Mouse (Mus musculus): ENCODE measurements around the gene Slc25a44. TPM values are rescaled to one million over a fixed set of nuclear protein-coding genes. Genes with fewer than 3 reads are reported as not detected.

Gene Slc25a44
- polyA plus RNA-seq, 1 experiment, result 57.6 TPM

DNA sequence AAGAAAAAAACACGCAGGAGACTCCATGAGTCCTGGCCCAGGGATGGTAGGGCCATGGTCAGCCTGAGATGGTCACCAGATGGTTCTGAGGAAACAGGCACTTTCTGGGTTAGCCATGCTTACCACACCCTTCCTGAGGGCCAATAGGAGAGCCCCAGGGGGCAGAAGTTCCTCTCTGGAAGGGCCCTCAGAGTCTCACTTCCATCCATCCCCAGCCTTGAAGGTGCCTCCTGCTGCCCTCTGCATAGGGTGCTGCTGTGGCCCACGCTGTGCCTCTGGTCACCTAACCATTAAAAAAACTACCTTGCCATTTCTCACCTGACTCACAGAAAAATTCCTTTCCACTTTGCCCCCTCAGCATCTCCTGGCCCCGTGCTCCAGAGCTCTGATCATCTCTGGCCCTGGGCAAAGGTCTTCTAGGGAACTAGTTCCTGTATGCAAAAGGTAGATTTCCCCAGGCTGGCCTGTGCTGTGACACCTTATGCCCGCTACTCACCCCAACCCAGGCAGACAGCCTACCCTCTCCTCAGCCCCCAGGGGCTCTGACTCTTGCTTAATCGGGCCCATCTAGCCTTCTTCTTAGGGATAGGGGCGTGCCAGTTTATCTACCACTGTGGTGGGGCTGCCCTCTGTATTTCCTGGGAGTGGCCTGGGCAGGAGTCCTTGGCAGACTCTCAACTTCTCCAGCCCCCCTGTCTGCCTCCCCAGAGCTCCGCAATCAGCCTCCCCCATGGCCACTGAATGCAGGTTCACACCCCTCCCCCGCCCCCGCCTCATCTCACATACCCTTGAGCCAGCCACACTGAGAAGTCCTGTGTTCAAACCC lies 30.0 kb upstream of the Slc25a44 start:
- Histone ChIP-seq H3K27ac (ENCODE audit: insufficient read depth, low read length) (no peak overlapping the region), H3K4me1 (ENCODE audit: control insufficient read depth, insufficient read depth, low read length) (peaks cover 22% of the 10 kb centered on the region), H3K4me3 (replicated peaks; ENCODE audit: insufficient read depth, low read depth, low read length) (no peak overlapping the region), H3K27me3 (ENCODE audit: control insufficient read depth, insufficient read depth, low read length) (no peaks in the 10 kb centered on the region)
- TF ChIP-seq CTCF (IDR thresholded peaks at IDR 0.05; ENCODE audit: borderline replicate concordance, insufficient read depth, low read depth, low read length) (no peak), POLR2A (IDR thresholded peaks at IDR 0.05; ENCODE audit: borderline replicate concordance, insufficient read depth, low read length) (no peak)
- 66% methylated on average over 9 of the region's 9 CpGs for WGBS
- DNase-seq, result no peak

DNA sequence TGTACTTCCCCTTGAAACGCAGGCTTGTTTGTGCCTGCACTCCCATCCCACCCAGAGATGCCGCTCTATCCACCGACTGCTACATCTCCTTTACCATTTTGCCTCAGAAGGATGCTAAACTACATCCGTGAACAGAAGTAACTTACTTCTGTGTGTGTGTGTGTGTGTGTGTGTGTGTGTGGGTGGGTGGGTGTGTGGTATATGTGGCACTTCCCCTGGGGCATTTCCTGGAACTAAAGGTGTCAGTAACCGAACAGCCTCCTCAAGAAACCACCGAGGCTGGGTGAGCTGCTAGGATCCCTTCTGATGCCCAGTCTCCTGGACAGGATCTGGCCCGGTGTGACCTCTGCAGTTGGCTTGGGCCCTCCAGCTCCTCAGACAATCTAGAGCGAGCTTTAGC lies 29.0 kb upstream of the Slc25a44 start:
- Histone ChIP-seq H3K4me1 (ENCODE audit: control insufficient read depth, insufficient read depth, low read length) (peaks cover 29% of the 10 kb centered on the region), H3K4me3 (replicated peaks; ENCODE audit: insufficient read depth, low read depth, low read length) (no peak overlapping the region), H3K27me3 (ENCODE audit: control insufficient read depth, insufficient read depth, low read length) (no peaks in the 10 kb centered on the region), H3K27ac (ENCODE audit: insufficient read depth, low read length) (no peak overlapping the region)
- TF ChIP-seq POLR2A (IDR thresholded peaks at IDR 0.05; ENCODE audit: borderline replicate concordance, insufficient read depth, low read length) (no peak), CTCF (IDR thresholded peaks at IDR 0.05; ENCODE audit: borderline replicate concordance, insufficient read depth, low read depth, low read length) (no peak)
- DNase-seq, result no peak
- 87% methylated on average over 8 of the region's 8 CpGs for WGBS

DNA sequence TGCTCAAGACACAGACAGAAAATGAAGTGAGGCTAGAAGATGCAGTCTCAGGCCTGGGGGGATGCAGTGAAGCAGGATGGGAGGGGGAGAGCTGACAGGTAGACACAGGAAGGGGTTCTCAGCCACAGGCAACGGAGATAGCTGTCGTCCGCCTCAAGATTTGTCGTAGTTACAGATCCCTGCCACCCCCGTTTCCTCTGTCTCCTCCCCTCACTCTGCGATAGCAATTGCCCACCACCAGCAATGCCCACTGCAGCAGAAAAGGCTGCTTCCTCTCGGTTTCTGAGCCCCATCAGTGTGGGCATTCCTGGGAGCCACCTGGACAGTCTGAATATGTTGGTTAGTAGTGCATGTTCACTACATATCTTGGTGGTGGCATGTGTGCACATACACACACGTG lies 28.4 kb upstream of the Slc25a44 start:
- no peaks in the 10 kb centered on the region for H3K27me3 ChIP-seq (ENCODE audit: control insufficient read depth, insufficient read depth, low read length)
- DNase-seq, result no peak
- H3K4me3 ChIP-seq (replicated peaks; ENCODE audit: insufficient read depth, low read depth, low read length), result no peak overlapping the region
- TF ChIP-seq CTCF (IDR thresholded peaks at IDR 0.05; ENCODE audit: borderline replicate concordance, insufficient read depth, low read depth, low read length) (no peak), POLR2A (IDR thresholded peaks at IDR 0.05; ENCODE audit: borderline replicate concordance, insufficient read depth, low read length) (no peak)
- peaks cover 30% of the 10 kb centered on the region for H3K4me1 ChIP-seq (ENCODE audit: control insufficient read depth, insufficient read depth, low read length)
- no peak overlapping the region for H3K27ac ChIP-seq (ENCODE audit: insufficient read depth, low read length)
- WGBS, result 83% methylated on average over 8 of the region's 8 CpGs

DNA sequence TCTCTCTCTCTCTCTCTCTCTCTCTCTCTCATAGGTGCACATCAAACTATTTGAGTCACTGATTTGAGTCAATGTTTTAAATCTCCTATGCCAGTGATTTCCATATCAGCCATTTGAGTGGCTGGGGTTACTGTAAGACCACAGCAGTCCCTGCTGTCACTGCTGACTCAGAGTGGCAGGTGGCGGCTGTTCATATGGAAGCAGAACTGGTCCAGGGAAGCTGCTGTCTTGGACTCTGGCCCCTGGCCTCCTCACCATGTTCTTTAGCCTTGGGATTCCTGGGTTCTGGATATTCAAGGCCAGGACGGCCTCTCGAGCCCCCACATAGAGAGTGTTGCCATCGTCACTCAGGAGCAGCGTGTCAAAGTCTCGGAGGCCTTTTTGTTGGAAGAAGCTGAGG lies 27.8 kb upstream of the Slc25a44 start:
- no peak for TF ChIP-seq POLR2A (IDR thresholded peaks at IDR 0.05; ENCODE audit: borderline replicate concordance, insufficient read depth, low read length)
- no peak for TF ChIP-seq CTCF (IDR thresholded peaks at IDR 0.05; ENCODE audit: borderline replicate concordance, insufficient read depth, low read depth, low read length)

DNA sequence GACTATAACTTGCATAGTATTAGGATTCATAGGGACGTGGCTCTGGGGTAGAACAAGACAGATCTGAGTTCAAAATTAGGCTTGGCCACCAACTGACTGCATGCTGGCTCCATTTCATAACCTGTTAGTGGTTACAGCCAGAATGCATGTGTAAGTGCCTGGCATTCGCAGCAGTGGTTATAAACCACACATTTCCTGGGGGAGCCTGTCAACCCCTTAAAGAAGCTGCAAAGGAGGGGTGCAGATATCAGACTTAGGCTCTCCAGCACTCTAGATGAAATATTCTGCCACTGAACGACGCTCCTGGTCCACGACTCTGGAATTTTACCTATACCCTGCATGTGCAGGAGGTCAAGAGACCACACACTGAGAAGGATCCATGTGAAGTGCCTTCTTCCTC lies 27.3 kb upstream of the Slc25a44 start:
- Histone ChIP-seq H3K27ac (ENCODE audit: insufficient read depth, low read length) (no peak overlapping the region), H3K4me1 (ENCODE audit: control insufficient read depth, insufficient read depth, low read length) (peaks cover 30% of the 10 kb centered on the region), H3K4me3 (replicated peaks; ENCODE audit: insufficient read depth, low read depth, low read length) (no peak overlapping the region), H3K27me3 (ENCODE audit: control insufficient read depth, insufficient read depth, low read length) (no peaks in the 10 kb centered on the region)
- TF ChIP-seq CTCF (IDR thresholded peaks at IDR 0.05; ENCODE audit: borderline replicate concordance, insufficient read depth, low read depth, low read length) (no peak), POLR2A (IDR thresholded peaks at IDR 0.05; ENCODE audit: borderline replicate concordance, insufficient read depth, low read length) (no peak)
- 34% methylated on average over 5 of the region's 5 CpGs for WGBS
- no peak for DNase-seq

More for the DNA sequence above, 27.8 kb upstream of the Slc25a44 start:
- Histone ChIP-seq H3K27ac (ENCODE audit: insufficient read depth, low read length) (no peak overlapping the region), H3K4me3 (replicated peaks; ENCODE audit: insufficient read depth, low read depth, low read length) (no peak overlapping the region), H3K4me1 (ENCODE audit: control insufficient read depth, insufficient read depth, low read length) (peaks cover 30% of the 10 kb centered on the region), H3K27me3 (ENCODE audit: control insufficient read depth, insufficient read depth, low read length) (no peaks in the 10 kb centered on the region)
- 38% methylated on average over 6 of the region's 6 CpGs for WGBS
- peak in 1 of 2 experiments; percentile 67 for DNase-seq

DNA sequence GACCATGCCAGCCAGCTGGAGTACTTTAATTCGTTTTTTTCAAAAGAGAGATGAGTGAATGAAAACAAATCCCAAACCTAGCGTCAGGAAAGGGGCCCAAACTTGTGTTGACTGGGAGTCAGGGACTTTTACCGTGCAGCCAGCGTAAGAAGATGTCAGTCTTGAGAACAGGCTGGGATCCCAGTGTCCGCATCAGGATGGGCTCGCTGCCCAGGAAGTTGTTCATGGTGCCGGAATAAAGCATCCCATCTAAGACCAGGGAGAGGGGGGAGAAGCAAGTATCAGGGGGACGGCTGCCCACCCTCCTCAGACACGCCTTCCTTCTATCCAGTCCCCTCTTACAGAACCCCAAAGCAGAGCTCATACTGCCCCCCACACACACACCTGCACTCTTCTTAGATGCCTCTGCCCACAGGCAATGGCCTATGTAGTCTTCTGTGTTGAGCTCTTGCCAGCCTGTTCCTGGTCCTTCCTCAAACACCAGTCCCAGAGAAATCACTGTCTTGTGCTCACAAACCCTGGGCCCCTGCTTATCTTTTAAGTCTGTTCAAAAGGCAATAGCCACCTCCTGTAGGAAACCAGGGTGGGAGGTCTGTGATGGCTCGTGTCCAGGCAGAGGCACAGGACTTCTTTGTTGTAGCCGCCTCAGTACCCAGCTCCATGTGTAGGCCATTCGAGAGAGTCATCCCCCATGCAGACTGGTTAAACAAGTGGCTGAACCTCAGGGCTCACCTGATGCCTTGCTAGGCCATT lies 25.6 kb upstream of the Slc25a44 start:
- 75% methylated on average over 12 of the region's 12 CpGs for WGBS
- no peak for DNase-seq
- no peak overlapping the region for H3K4me3 ChIP-seq (replicated peaks; ENCODE audit: insufficient read depth, low read depth, low read length)
- peaks cover 35% of the 10 kb centered on the region for H3K4me1 ChIP-seq (ENCODE audit: control insufficient read depth, insufficient read depth, low read length)
- no peak overlapping the region for H3K27ac ChIP-seq (ENCODE audit: insufficient read depth, low read length)
- no peaks in the 10 kb centered on the region for H3K27me3 ChIP-seq (ENCODE audit: control insufficient read depth, insufficient read depth, low read length)
- TF ChIP-seq CTCF (IDR thresholded peaks at IDR 0.05; ENCODE audit: borderline replicate concordance, insufficient read depth, low read depth, low read length), result no peak
- TF ChIP-seq POLR2A (IDR thresholded peaks at IDR 0.05; ENCODE audit: borderline replicate concordance, insufficient read depth, low read length), result no peak

DNA sequence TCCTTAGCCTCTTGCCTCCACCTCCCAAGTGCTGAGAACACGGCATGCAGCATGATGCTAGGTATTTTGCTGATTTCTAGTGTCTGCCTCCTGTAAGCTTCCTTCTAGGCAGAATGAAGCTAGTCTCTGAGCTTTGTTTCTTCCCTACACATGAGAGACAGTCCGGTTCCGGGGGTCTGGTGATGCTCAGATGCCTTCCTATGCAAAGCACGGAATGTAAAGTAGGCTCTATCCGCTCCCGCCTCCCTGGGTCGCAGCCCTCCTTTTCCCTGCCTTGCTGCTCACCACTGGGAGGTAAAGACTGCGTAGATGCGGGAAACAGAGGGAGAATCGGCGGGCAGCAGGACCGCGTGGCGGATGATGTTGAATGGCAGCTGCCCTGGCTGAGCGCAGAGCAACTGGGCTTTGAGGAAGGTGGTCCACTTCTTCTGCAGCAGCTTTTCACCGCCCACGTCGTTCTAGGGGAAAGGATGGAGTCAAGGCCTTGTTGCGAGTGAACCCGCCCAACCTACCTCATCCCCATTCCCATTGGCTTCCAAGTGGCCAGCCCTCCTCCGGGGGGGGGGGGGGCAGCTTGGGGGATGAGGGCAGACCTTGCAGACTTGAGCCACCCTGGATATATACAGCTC lies 24.6 kb upstream of the Slc25a44 start:
- peak; percentile 77 to 79 for DNase-seq
- no peaks in the 10 kb centered on the region for H3K27me3 ChIP-seq (ENCODE audit: control insufficient read depth, insufficient read depth, low read length)
- TF ChIP-seq CTCF (IDR thresholded peaks at IDR 0.05; ENCODE audit: borderline replicate concordance, insufficient read depth, low read depth, low read length), result no peak
- peak; percentile 40; the same call in 1 of the 2 replicates for TF ChIP-seq POLR2A (IDR thresholded peaks at IDR 0.05; ENCODE audit: borderline replicate concordance, insufficient read depth, low read length)
- WGBS, result 21% methylated on average over 21 of the region's 21 CpGs
- peaks cover 33% of the 10 kb centered on the region for H3K4me1 ChIP-seq (ENCODE audit: control insufficient read depth, insufficient read depth, low read length)
- peak overlapping the region; percentile 67 for H3K4me3 ChIP-seq (replicated peaks; ENCODE audit: insufficient read depth, low read depth, low read length)
- H3K27ac ChIP-seq (ENCODE audit: insufficient read depth, low read length), result peak overlapping the region; percentile 61

Data from cerebellum, adult 2 months (tissue).